Mouse (Mus musculus): Measurements from ENCODE around the gene Gmeb1. TPM values are rescaled to one million over a fixed set of nuclear protein-coding genes. Genes with fewer than 3 reads are reported as not detected.
A peak's percentile ranks its signal among the peaks of the same experiment; 100 is the strongest.

Gene Gmeb1
- total and polyA plus RNA-seq, 2 experiments from 2014 or later, result 10.6 to 30.5 TPM

- H3K9ac ChIP-seq (replicated peaks; ENCODE audit: low read length, poor library complexity, severe bottlenecking), result no peak overlapping the region
- TF ChIP-seq CTCF (IDR thresholded peaks at IDR 0.05), result no peak
- no peak overlapping the region for H3K4me3 ChIP-seq (ENCODE audit: low read depth, low read length)
- no peak for ATAC-seq (ENCODE audit: low FRiP score)
- 97% methylated on average over 6 of the region's 6 CpGs for WGBS
- H3K9me3 ChIP-seq (ENCODE audit: low read length), result no peaks in the 10 kb centered on the region
- no peak for DNase-seq (ENCODE audit: low spot score)
- H3K4me2 ChIP-seq (ENCODE audit: low read depth, low read length, poor library complexity, severe bottlenecking), result no peak overlapping the region
- no peaks in the 10 kb centered on the region for H3K36me3 ChIP-seq (ENCODE audit: insufficient read depth, low read length)
- H3K27ac ChIP-seq (ENCODE audit: low read depth, low read length), result no peak overlapping the region
- no peaks in the 10 kb centered on the region for H3K27me3 ChIP-seq (ENCODE audit: insufficient read depth, low read length)
- H3K4me1 ChIP-seq (ENCODE audit: insufficient read depth, low read length), result no peaks in the 10 kb centered on the region
These were observed 67.0 kb downstream of the Gmeb1 start for GRCm38 (mm10) chr4:132194373-132194772.

- ATAC-seq (ENCODE audit: low FRiP score) (no peak), DNase-seq (ENCODE audit: low spot score) (no peak)
- H3K9me3 ChIP-seq (ENCODE audit: low read length), result no peaks in the 10 kb centered on the region
- WGBS, result 98% methylated on average over 2 of the region's 2 CpGs
- no peaks in the 10 kb centered on the region for H3K4me1 ChIP-seq (ENCODE audit: insufficient read depth, low read length)
- H3K4me2 ChIP-seq (ENCODE audit: low read depth, low read length, poor library complexity, severe bottlenecking), result no peak overlapping the region
- peaks cover 9% of the 10 kb centered on the region; the same call in 1 of the 2 replicates for H3K36me3 ChIP-seq (ENCODE audit: insufficient read depth, low read length)
- no peak for TF ChIP-seq CTCF (IDR thresholded peaks at IDR 0.05)
- no peak overlapping the region for H3K27ac ChIP-seq (ENCODE audit: low read depth, low read length)
- no peak overlapping the region for H3K9ac ChIP-seq (replicated peaks; ENCODE audit: low read length, poor library complexity, severe bottlenecking)
- H3K27me3 ChIP-seq (ENCODE audit: insufficient read depth, low read length), result no peaks in the 10 kb centered on the region
- H3K4me3 ChIP-seq (ENCODE audit: low read depth, low read length), result no peak overlapping the region
These were observed 73.5 kb downstream of the Gmeb1 start for GRCm38 (mm10) chr4:132187826-132188401.

GRCm38 (mm10) chr4:132183162-132183561, 78.2 kb downstream of the Gmeb1 start:
- H3K27me3 ChIP-seq (ENCODE audit: insufficient read depth, low read length), result no peaks in the 10 kb centered on the region
- ATAC-seq (ENCODE audit: low FRiP score) (no peak), DNase-seq (ENCODE audit: low spot score) (no peak)
- peaks cover 9% of the 10 kb centered on the region; the same call in 1 of the 2 replicates for H3K36me3 ChIP-seq (ENCODE audit: insufficient read depth, low read length)
- H3K4me2 ChIP-seq (ENCODE audit: low read depth, low read length, poor library complexity, severe bottlenecking), result no peak overlapping the region
- H3K4me3 ChIP-seq (ENCODE audit: low read depth, low read length), result no peak overlapping the region
- TF ChIP-seq CTCF (IDR thresholded peaks at IDR 0.05), result no peak
- 91% methylated on average over 3 of the region's 3 CpGs for WGBS
- no peak overlapping the region for H3K9ac ChIP-seq (replicated peaks; ENCODE audit: low read length, poor library complexity, severe bottlenecking)
- H3K27ac ChIP-seq (ENCODE audit: low read depth, low read length), result no peak overlapping the region
- H3K9me3 ChIP-seq (ENCODE audit: low read length), result no peaks in the 10 kb centered on the region
- H3K4me1 ChIP-seq (ENCODE audit: insufficient read depth, low read length), result no peaks in the 10 kb centered on the region

GRCm38 (mm10) chr4:132181721-132182658, 79.4 kb downstream of the Gmeb1 start:
- no peaks in the 10 kb centered on the region for H3K27me3 ChIP-seq (ENCODE audit: insufficient read depth, low read length)
- H3K4me3 ChIP-seq (ENCODE audit: low read depth, low read length), result no peak overlapping the region
- peaks cover 9% of the 10 kb centered on the region; the same call in 1 of the 2 replicates for H3K36me3 ChIP-seq (ENCODE audit: insufficient read depth, low read length)
- no peaks in the 10 kb centered on the region for H3K9me3 ChIP-seq (ENCODE audit: low read length)
- no peak overlapping the region for H3K9ac ChIP-seq (replicated peaks; ENCODE audit: low read length, poor library complexity, severe bottlenecking)
- DNase-seq (ENCODE audit: low spot score) (no peak), ATAC-seq (ENCODE audit: low FRiP score) (no peak)
- 70% methylated on average over 22 of the region's 22 CpGs for WGBS
- TF ChIP-seq CTCF (IDR thresholded peaks at IDR 0.05), result peak; percentile 31; the same call in 1 of the 2 replicates
- H3K4me1 ChIP-seq (ENCODE audit: insufficient read depth, low read length), result no peaks in the 10 kb centered on the region
- H3K4me2 ChIP-seq (ENCODE audit: low read depth, low read length, poor library complexity, severe bottlenecking), result no peak overlapping the region
- no peak overlapping the region for H3K27ac ChIP-seq (ENCODE audit: low read depth, low read length)

- DNase-seq (ENCODE audit: low spot score), result peak; percentile 34
- Histone ChIP-seq H3K27me3 (ENCODE audit: insufficient read depth, low read length) (no peaks in the 10 kb centered on the region), H3K4me1 (ENCODE audit: insufficient read depth, low read length) (no peaks in the 10 kb centered on the region), H3K9ac (replicated peaks; ENCODE audit: low read length, poor library complexity, severe bottlenecking) (no peak overlapping the region), H3K27ac (ENCODE audit: low read depth, low read length) (no peak overlapping the region), H3K9me3 (ENCODE audit: low read length) (no peaks in the 10 kb centered on the region), H3K4me2 (ENCODE audit: low read depth, low read length, poor library complexity, severe bottlenecking) (no peak overlapping the region), H3K36me3 (ENCODE audit: insufficient read depth, low read length) (peaks cover 7% of the 10 kb centered on the region; the same call in 1 of the 2 replicates), H3K4me3 (ENCODE audit: low read depth, low read length) (no peak overlapping the region)
- TF ChIP-seq CTCF (IDR thresholded peaks at IDR 0.05), result peak; percentile 51
- ATAC-seq (ENCODE audit: low FRiP score), result no peak
- WGBS, result 80% methylated on average over 9 of the region's 9 CpGs
These were observed 80.7 kb downstream of the Gmeb1 start for GRCm38 (mm10) chr4:132180710-132181109.

- H3K27ac ChIP-seq (ENCODE audit: low read depth, low read length), result no peak overlapping the region
- TF ChIP-seq CTCF (IDR thresholded peaks at IDR 0.05), result peak; percentile 97
- ATAC-seq (ENCODE audit: low FRiP score) (peak; percentile 69; the same call in 1 of the 2 replicates), DNase-seq (ENCODE audit: low spot score) (peak; percentile 80)
- H3K9ac ChIP-seq (replicated peaks; ENCODE audit: low read length, poor library complexity, severe bottlenecking), result no peak overlapping the region
- H3K4me1 ChIP-seq (ENCODE audit: insufficient read depth, low read length), result no peaks in the 10 kb centered on the region
- H3K4me3 ChIP-seq (ENCODE audit: low read depth, low read length), result no peak overlapping the region
- 0 out of 2 replicates have a peak, but pooled peaks cover 4% of the 10 kb centered on the region for H3K36me3 ChIP-seq (ENCODE audit: insufficient read depth, low read length)
- WGBS, result 9% methylated on average over 10 of the region's 10 CpGs
- no peaks in the 10 kb centered on the region for H3K9me3 ChIP-seq (ENCODE audit: low read length)
- H3K27me3 ChIP-seq (ENCODE audit: insufficient read depth, low read length), result no peaks in the 10 kb centered on the region
- no peak overlapping the region for H3K4me2 ChIP-seq (ENCODE audit: low read depth, low read length, poor library complexity, severe bottlenecking)
These were observed 82.8 kb downstream of the Gmeb1 start for GRCm38 (mm10) chr4:132178630-132179059.

Data from midbrain, postnatal 0 days (tissue).